Mouse (Mus musculus) hindbrain, embryonic 16.5 days (tissue): Measurements from ENCODE around the gene Afg3l1. TPM values are rescaled to one million over a fixed set of nuclear protein-coding genes. Genes with fewer than 3 reads are reported as not detected.
"Not testable (repeated sequence)": the region's sequence is repeated elsewhere in the genome, so short reads cannot be mapped to it uniquely, and the experiment has no call there.

ENCODE experiments used
- ATAC-seq: fragments of 200-750 bp; cut with Nextera tagmentation; 2 replicates; pipeline ENCODE4 v1.8.0; 2017; ENCODE audit warnings: moderate TSS enrichment, moderate library complexity
- H3K27ac ChIP-seq: fragments of 300-500 bp; sonication (generic); 2 replicates; pipeline ENCODE4 v1.5.1; 2014; ENCODE audit warnings: low read depth, mild to moderate bottlenecking, control low read depth, low read length, moderate library complexity
- H3K27me3 ChIP-seq: fragments of 300-500 bp; sonication (generic); replicated peaks from 2 replicates; pipeline ENCODE4 v1.6.1; 2014; ENCODE audit warnings: low read length; ENCODE audit not compliant: control insufficient read depth, insufficient read depth
- H3K36me3 ChIP-seq: fragments of 300-500 bp; sonication (generic); 2 replicates; pipeline ENCODE4 v1.6.1; 2014; ENCODE audit warnings: mild to moderate bottlenecking, low read length, moderate library complexity, mixed read lengths; ENCODE audit not compliant: control insufficient read depth, insufficient read depth
- H3K4me1 ChIP-seq: fragments of 300-500 bp; sonication (generic); 2 replicates; pipeline ENCODE4 v1.6.1; 2014; ENCODE audit warnings: low read depth, low read length; ENCODE audit not compliant: control insufficient read depth, insufficient read depth
- H3K4me2 ChIP-seq: fragments of 300-500 bp; sonication (generic); 2 replicates; pipeline ENCODE4 v1.6.1; 2014; ENCODE audit warnings: mild to moderate bottlenecking, low read length, control low read depth, moderate library complexity
- H3K4me3 ChIP-seq: fragments of 300-500 bp; sonication (generic); 2 replicates; pipeline ENCODE4 v1.5.1; 2014; ENCODE audit warnings: mild to moderate bottlenecking, low read length, control low read depth, moderate library complexity
- H3K9ac ChIP-seq: fragments of 300-500 bp; sonication (generic); 2 replicates; pipeline ENCODE4 v1.6.1; 2014; ENCODE audit warnings: low read depth, mild to moderate bottlenecking, control low read depth, low read length, moderate library complexity
- H3K9me3 ChIP-seq: fragments of 300-500 bp; sonication (generic); 2 replicates; pipeline ENCODE4 v1.6.1; 2014; ENCODE audit warnings: mild to moderate bottlenecking, low read length, moderate library complexity; ENCODE audit not compliant: control insufficient read depth
- WGBS: fragments of 180-500 bp; shearing (Covaris S2); extraction: QIAGEN DNeasy Blood & Tissue Kit; methylation state at CpG from one replicate; pipeline ENCODE4 v1.1.7; 2014; 5-methylcytosine and 5-hydroxymethylcytosine counted together
- polyA plus RNA-seq: library from polyadenylated mRNA; unstranded; fragments of >200 nt; fragmentation: Nextera tagmentation; extraction: Ambion mirVana; gene quantifications from 2 replicates; pipeline ENCODE4 v1.2.1, GENCODE M21; 2015

The Afg3l1 gene
- polyA plus RNA-seq, 1 experiment from 2014 or later: 48.7 TPM

- peaks cover 22% of the 10 kb centered on the region for H3K4me1 ChIP-seq
- H3K27ac ChIP-seq: 0 out of 2 replicates have a peak overlapping the region, but pooled peaks have one; percentile 45
- 40% methylated on average over 10 of the region's 10 CpGs for WGBS
These were observed 40.5 kb downstream of the Afg3l1 start for GRCm38 (mm10) chr8:123518172-123518571.

GRCm38 (mm10) chr8:123518667-123519066 lies 41.0 kb downstream of the Afg3l1 start, which contains the start of gene Gas8:
Gene Gas8 (plus strand): TSS chr8:123518834.
- under 1% methylated on average over 19 of the region's 20 CpGs for WGBS
- H3K9me3 ChIP-seq: no peaks in the 10 kb centered on the region
- H3K27me3 ChIP-seq: no peaks in the 10 kb centered on the region
- peak; percentile 90 for ATAC-seq
- peak within 1 kb of the TSS; percentile 85 for H3K9ac ChIP-seq
- H3K4me3 ChIP-seq: peak within 1 kb of the TSS; percentile 81
- H3K4me2 ChIP-seq: peak within 1 kb of the TSS; percentile 90
- peaks cover 9% of the 10 kb centered on the region for H3K36me3 ChIP-seq
- H3K4me1 ChIP-seq: peaks cover 18% of the 10 kb centered on the region
- peak within 1 kb of the TSS; percentile 57; the same call in 1 of the 2 replicates for H3K27ac ChIP-seq

More at GRCm38 (mm10) chr8:123518172-123518571, 40.5 kb downstream of the Afg3l1 start:
- Histone ChIP-seq H3K4me3 (peak overlapping the region; percentile 81), H3K27me3 (no peaks in the 10 kb centered on the region), H3K36me3 (peaks cover 8% of the 10 kb centered on the region), H3K9ac (peak overlapping the region; percentile 85), H3K9me3 (no peaks in the 10 kb centered on the region), H3K4me2 (peak overlapping the region; percentile 90)
- ATAC-seq: no peak

- not testable (repeated sequence) for H3K27me3 ChIP-seq, H3K4me2 ChIP-seq
- WGBS: 83% methylated on average over 1 of the region's 1 CpGs
These were observed 42.3 kb downstream of the Afg3l1 start for GRCm38 (mm10) chr8:123520048-123520447.

GRCm38 (mm10) chr8:123527720-123528489 lies 50.2 kb downstream of the Afg3l1 start:
- ATAC-seq: no peak
- no peak overlapping the region for H3K4me2 ChIP-seq
- WGBS: 91% methylated on average over 25 of the region's 25 CpGs

More at GRCm38 (mm10) chr8:123520048-123520447, 42.3 kb downstream of the Afg3l1 start:
- peaks cover 17% of the 10 kb centered on the region for H3K36me3 ChIP-seq
- H3K9me3 ChIP-seq, H3K4me3 ChIP-seq, H3K27ac ChIP-seq, ATAC-seq, H3K9ac ChIP-seq: not testable (repeated sequence)
- H3K4me1 ChIP-seq: peaks cover 18% of the 10 kb centered on the region

GRCm38 (mm10) chr8:123536242-123536989 lies 58.7 kb downstream of the Afg3l1 start:
- H3K36me3 ChIP-seq: peaks cover 35% of the 10 kb centered on the region
- H3K4me2 ChIP-seq: no peak overlapping the region
- 88% methylated on average over 9 of the region's 9 CpGs for WGBS
- no peaks in the 10 kb centered on the region for H3K4me1 ChIP-seq
- no peaks in the 10 kb centered on the region for H3K9me3 ChIP-seq
- H3K27me3 ChIP-seq: peaks cover 2% of the 10 kb centered on the region; the same call in 1 of the 2 replicates
- H3K4me3 ChIP-seq: no peak overlapping the region
- H3K27ac ChIP-seq: no peak overlapping the region
- ATAC-seq: peak; percentile 24; the same call in 1 of the 2 replicates
- H3K9ac ChIP-seq: no peak overlapping the region

More at GRCm38 (mm10) chr8:123527720-123528489, 50.2 kb downstream of the Afg3l1 start:
- H3K4me1 ChIP-seq: no peaks in the 10 kb centered on the region
- no peaks in the 10 kb centered on the region for H3K27me3 ChIP-seq
- no peak overlapping the region for H3K9ac ChIP-seq
- no peaks in the 10 kb centered on the region for H3K9me3 ChIP-seq
- no peak overlapping the region for H3K4me3 ChIP-seq
- no peak overlapping the region for H3K27ac ChIP-seq
- H3K36me3 ChIP-seq: peaks cover 55% of the 10 kb centered on the region

GRCm38 (mm10) chr8:123536990-123537380 lies 59.3 kb downstream of the Afg3l1 start:
- no peak overlapping the region for H3K4me3 ChIP-seq
- H3K9me3 ChIP-seq: no peaks in the 10 kb centered on the region
- WGBS: 31% methylated on average over 10 of the region's 10 CpGs
- peaks cover 33% of the 10 kb centered on the region for H3K36me3 ChIP-seq
- no peak overlapping the region for H3K27ac ChIP-seq
- no peak overlapping the region for H3K9ac ChIP-seq
- H3K27me3 ChIP-seq: peaks cover 2% of the 10 kb centered on the region; the same call in 1 of the 2 replicates
- H3K4me2 ChIP-seq: no peak overlapping the region
- ATAC-seq: peak; percentile 27; the same call in 1 of the 2 replicates
- H3K4me1 ChIP-seq: no peaks in the 10 kb centered on the region

GRCm38 (mm10) chr8:123537641-123538040 lies 59.9 kb downstream of the Afg3l1 start:
- not testable (repeated sequence) for ATAC-seq

More at GRCm38 (mm10) chr8:123537641-123538040, 59.9 kb downstream of the Afg3l1 start:
- not testable (repeated sequence) for H3K9me3 ChIP-seq, H3K4me3 ChIP-seq, H3K4me1 ChIP-seq, H3K9ac ChIP-seq, H3K27ac ChIP-seq, H3K4me2 ChIP-seq, H3K27me3 ChIP-seq
- H3K36me3 ChIP-seq: peaks cover 28% of the 10 kb centered on the region
- WGBS: 90% methylated on average over 6 of the region's 14 CpGs
